Mouse (Mus musculus) liver, adult 2 months (tissue): ENCODE results near the gene Galnt16.

Source experiments
- CTCF ChIP-seq: fragments of 200-500 bp; IDR thresholded peaks from 2 replicates; pipeline ENCODE4 v1.5.1; 2011; ENCODE audit warnings: low read depth, low read length, control low read depth
- POLR2A ChIP-seq: fragments of 200-500 bp; IDR thresholded peaks from 2 replicates; pipeline ENCODE4 v1.6.1; 2011; ENCODE audit warnings: low read length, control low read depth; ENCODE audit not compliant: insufficient read depth; ENCODE audit errors: extremely low read depth

GRCm38 (mm10) chr12:80581357-80581756 is 63.3 kb downstream of the Galnt16 start:
- TF ChIP-seq POLR2A (no peak), CTCF (no peak)
